Mouse (Mus musculus): ENCODE data around the gene Creb5. TPM values are rescaled to one million over a fixed set of nuclear protein-coding genes. Genes with fewer than 3 reads are reported as not detected.

The Creb5 gene
- polyA plus RNA-seq, 1 experiment from 2014 or later = 3.2 TPM

- H3K4me3 ChIP-seq (ENCODE audit: low read length) = no peak overlapping the region
- H3K36me3 ChIP-seq (ENCODE audit: control insufficient read depth, insufficient read depth, low read length) = no peaks in the 10 kb centered on the region
- H3K9me3 ChIP-seq (ENCODE audit: control insufficient read depth, low read length) = no peaks in the 10 kb centered on the region
- no peaks in the 10 kb centered on the region for H3K27me3 ChIP-seq (replicated peaks; ENCODE audit: control insufficient read depth, insufficient read depth, low read length)
- ATAC-seq = no peak
- H3K4me2 ChIP-seq (ENCODE audit: low read length) = peak overlapping the region; percentile 64
- H3K4me1 ChIP-seq (ENCODE audit: control insufficient read depth, insufficient read depth, low read depth, low read length) = 0 out of 2 replicates have a peak, but pooled peaks cover 3% of the 10 kb centered on the region
- H3K27ac ChIP-seq (ENCODE audit: low read depth, low read length) = no peak overlapping the region
- 66% methylated on average over 4 of the region's 4 CpGs for WGBS
- H3K9ac ChIP-seq (ENCODE audit: low read depth, low read length) = no peak overlapping the region
These were observed 288.1 kb downstream of the Creb5 start for GRCm38 (mm10) chr6:53575191-53575590.

GRCm38 (mm10) chr6:53575836-53576235, 288.8 kb downstream of the Creb5 start:
- Histone ChIP-seq H3K4me3 (ENCODE audit: low read length) (no peak overlapping the region), H3K27me3 (replicated peaks; ENCODE audit: control insufficient read depth, insufficient read depth, low read length) (no peaks in the 10 kb centered on the region), H3K4me1 (ENCODE audit: control insufficient read depth, insufficient read depth, low read depth, low read length) (0 out of 2 replicates have a peak, but pooled peaks cover 3% of the 10 kb centered on the region), H3K9ac (ENCODE audit: low read depth, low read length) (no peak overlapping the region), H3K9me3 (ENCODE audit: control insufficient read depth, low read length) (no peaks in the 10 kb centered on the region), H3K36me3 (ENCODE audit: control insufficient read depth, insufficient read depth, low read length) (no peaks in the 10 kb centered on the region), H3K4me2 (ENCODE audit: low read length) (no peak overlapping the region), H3K27ac (ENCODE audit: low read depth, low read length) (no peak overlapping the region)
- no peak for ATAC-seq
- 91% methylated on average over 3 of the region's 3 CpGs for WGBS

- 89% methylated on average over 6 of the region's 6 CpGs for whole genome bisulfite sequencing
- Histone ChIP-seq H3K27ac (ENCODE audit: low read depth, low read length) (no peak overlapping the region), H3K36me3 (ENCODE audit: control insufficient read depth, insufficient read depth, low read length) (no peaks in the 10 kb centered on the region), H3K4me1 (ENCODE audit: control insufficient read depth, insufficient read depth, low read depth, low read length) (0 out of 2 replicates have a peak, but pooled peaks cover 3% of the 10 kb centered on the region), H3K4me3 (ENCODE audit: low read length) (no peak overlapping the region), H3K4me2 (ENCODE audit: low read length) (no peak overlapping the region), H3K27me3 (replicated peaks; ENCODE audit: control insufficient read depth, insufficient read depth, low read length) (no peaks in the 10 kb centered on the region), H3K9me3 (ENCODE audit: control insufficient read depth, low read length) (no peaks in the 10 kb centered on the region), H3K9ac (ENCODE audit: low read depth, low read length) (no peak overlapping the region)
- no peak for ATAC-seq
These were observed 289.8 kb downstream of the Creb5 start for GRCm38 (mm10) chr6:53576841-53577240.

- no peak overlapping the region for H3K4me2 ChIP-seq (ENCODE audit: low read length)
- no peaks in the 10 kb centered on the region for H3K27me3 ChIP-seq (replicated peaks; ENCODE audit: control insufficient read depth, insufficient read depth, low read length)
- no peak for ATAC-seq
- no peak overlapping the region for H3K9ac ChIP-seq (ENCODE audit: low read depth, low read length)
- H3K4me1 ChIP-seq (ENCODE audit: control insufficient read depth, insufficient read depth, low read depth, low read length) = 0 out of 2 replicates have a peak, but pooled peaks cover 2% of the 10 kb centered on the region
- H3K9me3 ChIP-seq (ENCODE audit: control insufficient read depth, low read length) = no peaks in the 10 kb centered on the region
- 87% methylated on average over 3 of the region's 3 CpGs for WGBS
- no peak overlapping the region for H3K27ac ChIP-seq (ENCODE audit: low read depth, low read length)
- no peaks in the 10 kb centered on the region for H3K36me3 ChIP-seq (ENCODE audit: control insufficient read depth, insufficient read depth, low read length)
- no peak overlapping the region for H3K4me3 ChIP-seq (ENCODE audit: low read length)
These were observed 290.7 kb downstream of the Creb5 start for GRCm38 (mm10) chr6:53577776-53578175.

GRCm38 (mm10) chr6:53580346-53580745, 293.3 kb downstream of the Creb5 start:
- no peak overlapping the region for H3K4me3 ChIP-seq (ENCODE audit: low read length)
- no peaks in the 10 kb centered on the region for H3K36me3 ChIP-seq (ENCODE audit: control insufficient read depth, insufficient read depth, low read length)
- no peaks in the 10 kb centered on the region for H3K27me3 ChIP-seq (replicated peaks; ENCODE audit: control insufficient read depth, insufficient read depth, low read length)
- no peak overlapping the region for H3K27ac ChIP-seq (ENCODE audit: low read depth, low read length)
- peaks cover 6% of the 10 kb centered on the region for H3K4me1 ChIP-seq (ENCODE audit: control insufficient read depth, insufficient read depth, low read depth, low read length)
- H3K9me3 ChIP-seq (ENCODE audit: control insufficient read depth, low read length) = no peaks in the 10 kb centered on the region
- WGBS = 79% methylated on average over 7 of the region's 7 CpGs
- no peak for ATAC-seq
- no peak overlapping the region for H3K4me2 ChIP-seq (ENCODE audit: low read length)
- H3K9ac ChIP-seq (ENCODE audit: low read depth, low read length) = no peak overlapping the region

GRCm38 (mm10) chr6:53583234-53583875, 296.3 kb downstream of the Creb5 start:
- Histone ChIP-seq H3K9ac (ENCODE audit: low read depth, low read length) (no peak overlapping the region), H3K4me2 (ENCODE audit: low read length) (peak overlapping the region; percentile 44), H3K4me1 (ENCODE audit: control insufficient read depth, insufficient read depth, low read depth, low read length) (peaks cover 6% of the 10 kb centered on the region), H3K27ac (ENCODE audit: low read depth, low read length) (no peak overlapping the region), H3K36me3 (ENCODE audit: control insufficient read depth, insufficient read depth, low read length) (no peaks in the 10 kb centered on the region), H3K4me3 (ENCODE audit: low read length) (peak overlapping the region; percentile 10; the same call in 1 of the 2 replicates), H3K27me3 (replicated peaks; ENCODE audit: control insufficient read depth, insufficient read depth, low read length) (no peaks in the 10 kb centered on the region), H3K9me3 (ENCODE audit: control insufficient read depth, low read length) (no peaks in the 10 kb centered on the region)
- 31% methylated on average over 19 of the region's 19 CpGs for WGBS
- ATAC-seq = peak; percentile 56

- Histone ChIP-seq H3K4me3 (ENCODE audit: low read length) (no peak overlapping the region), H3K36me3 (ENCODE audit: control insufficient read depth, insufficient read depth, low read length) (no peaks in the 10 kb centered on the region), H3K27ac (ENCODE audit: low read depth, low read length) (no peak overlapping the region), H3K4me2 (ENCODE audit: low read length) (no peak overlapping the region), H3K27me3 (replicated peaks; ENCODE audit: control insufficient read depth, insufficient read depth, low read length) (no peaks in the 10 kb centered on the region), H3K9ac (ENCODE audit: low read depth, low read length) (no peak overlapping the region), H3K4me1 (ENCODE audit: control insufficient read depth, insufficient read depth, low read depth, low read length) (peaks cover 6% of the 10 kb centered on the region), H3K9me3 (ENCODE audit: control insufficient read depth, low read length) (no peaks in the 10 kb centered on the region)
- 62% methylated on average over 10 of the region's 10 CpGs for WGBS
- no peak for ATAC-seq
These were observed 297.8 kb downstream of the Creb5 start for GRCm38 (mm10) chr6:53584718-53585405.

- Histone ChIP-seq H3K4me3 (ENCODE audit: low read length) (no peak overlapping the region), H3K4me1 (ENCODE audit: control insufficient read depth, insufficient read depth, low read depth, low read length) (peaks cover 4% of the 10 kb centered on the region), H3K9me3 (ENCODE audit: control insufficient read depth, low read length) (no peaks in the 10 kb centered on the region), H3K9ac (ENCODE audit: low read depth, low read length) (no peak overlapping the region), H3K27me3 (replicated peaks; ENCODE audit: control insufficient read depth, insufficient read depth, low read length) (no peaks in the 10 kb centered on the region), H3K27ac (ENCODE audit: low read depth, low read length) (no peak overlapping the region), H3K4me2 (ENCODE audit: low read length) (no peak overlapping the region), H3K36me3 (ENCODE audit: control insufficient read depth, insufficient read depth, low read length) (no peaks in the 10 kb centered on the region)
- WGBS = 88% methylated on average over 6 of the region's 6 CpGs
- no peak for ATAC-seq
These were observed 302.7 kb downstream of the Creb5 start for GRCm38 (mm10) chr6:53589746-53590145.

GRCm38 (mm10) chr6:53592230-53592629, 305.2 kb downstream of the Creb5 start:
- no peak overlapping the region for H3K27ac ChIP-seq (ENCODE audit: low read depth, low read length)
- no peaks in the 10 kb centered on the region for H3K9me3 ChIP-seq (ENCODE audit: control insufficient read depth, low read length)
- no peak for ATAC-seq
- no peak overlapping the region for H3K4me2 ChIP-seq (ENCODE audit: low read length)
- no peaks in the 10 kb centered on the region for H3K36me3 ChIP-seq (ENCODE audit: control insufficient read depth, insufficient read depth, low read length)
- peaks cover 4% of the 10 kb centered on the region for H3K4me1 ChIP-seq (ENCODE audit: control insufficient read depth, insufficient read depth, low read depth, low read length)
- H3K9ac ChIP-seq (ENCODE audit: low read depth, low read length) = no peak overlapping the region
- no peak overlapping the region for H3K4me3 ChIP-seq (ENCODE audit: low read length)
- 89% methylated on average over 5 of the region's 5 CpGs for WGBS
- no peaks in the 10 kb centered on the region for H3K27me3 ChIP-seq (replicated peaks; ENCODE audit: control insufficient read depth, insufficient read depth, low read length)

Measured in hindbrain, embryonic 16.5 days (tissue).